Mouse (Mus musculus): ENCODE results near the gene Aspdh. TPM values are rescaled to one million over a fixed set of nuclear protein-coding genes. Genes with fewer than 3 reads are reported as not detected.

Aspdh gene
- total RNA-seq, 2 experiments from 2014 or later, result 0.79 to 0.93 TPM

DNA sequence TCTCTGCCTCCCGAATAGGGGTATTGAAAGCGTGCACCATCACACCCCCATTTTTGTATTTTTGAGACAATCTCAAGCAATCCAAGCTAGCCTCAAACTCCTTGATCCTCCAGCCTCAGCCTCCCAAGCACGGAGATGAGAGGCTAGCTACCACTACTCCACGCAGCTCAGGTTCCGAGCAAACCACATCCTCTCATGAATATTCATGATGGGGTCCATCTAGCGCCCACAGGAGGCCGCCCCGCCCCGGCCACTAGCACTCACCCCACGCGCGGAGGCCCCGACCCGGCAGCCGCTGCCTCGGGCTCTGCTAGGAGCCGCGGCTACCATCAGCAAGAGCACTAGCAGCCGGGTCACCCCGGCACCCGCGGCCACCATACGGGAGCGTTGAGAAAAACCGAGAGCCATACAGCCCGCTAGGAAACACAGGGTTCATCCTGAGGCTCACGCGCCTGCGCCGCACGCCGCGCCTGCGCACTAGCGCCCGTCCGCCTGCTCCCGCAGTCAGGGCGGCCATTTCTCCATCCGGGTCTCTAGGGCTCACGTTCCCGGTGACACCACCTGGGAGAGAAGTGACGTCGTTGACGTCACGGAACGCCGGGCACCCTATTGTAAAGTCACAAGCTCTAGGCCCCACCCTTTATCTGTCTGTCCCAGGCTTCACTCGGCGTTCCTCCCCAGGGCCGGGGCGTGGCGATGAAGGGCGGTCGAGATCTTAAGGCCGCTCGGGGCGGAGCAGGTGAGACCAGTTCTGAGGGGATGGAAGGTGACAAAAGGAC is 31.0 kb downstream of the Aspdh start, which contains the start of the genes Emc10 and Fam71e1:
Gene Emc10 (minus strand): TSS at position 538 of the 779 bp plus-strand sequence.
Gene Fam71e1 (plus strand): TSS at position 590 of the 779 bp plus-strand sequence.
- DNase-seq, result peak; percentile 98
- intact Hi-C loops (cut with DNase I), result no loop called here

DNA sequence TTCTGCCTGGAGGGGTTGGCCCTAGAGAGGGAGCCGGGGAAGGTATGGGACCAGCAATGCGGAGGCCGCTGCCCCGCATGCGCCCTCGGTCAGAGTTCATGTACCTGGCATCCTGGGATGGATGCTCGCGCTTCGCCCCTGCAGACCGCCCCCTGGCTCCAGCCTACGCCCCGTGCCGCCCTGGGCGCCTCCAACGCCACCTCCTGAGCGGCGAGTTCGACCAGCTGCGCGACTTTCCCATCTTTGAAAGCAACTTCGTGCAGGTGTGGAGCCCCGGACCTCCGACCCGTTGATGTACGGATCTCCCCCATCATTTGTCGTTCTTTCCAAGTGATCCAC is 31.5 kb downstream of the Aspdh start:
- DNase-seq, result no peak
- intact Hi-C loops (cut with DNase I), result no loop called here

DNA sequence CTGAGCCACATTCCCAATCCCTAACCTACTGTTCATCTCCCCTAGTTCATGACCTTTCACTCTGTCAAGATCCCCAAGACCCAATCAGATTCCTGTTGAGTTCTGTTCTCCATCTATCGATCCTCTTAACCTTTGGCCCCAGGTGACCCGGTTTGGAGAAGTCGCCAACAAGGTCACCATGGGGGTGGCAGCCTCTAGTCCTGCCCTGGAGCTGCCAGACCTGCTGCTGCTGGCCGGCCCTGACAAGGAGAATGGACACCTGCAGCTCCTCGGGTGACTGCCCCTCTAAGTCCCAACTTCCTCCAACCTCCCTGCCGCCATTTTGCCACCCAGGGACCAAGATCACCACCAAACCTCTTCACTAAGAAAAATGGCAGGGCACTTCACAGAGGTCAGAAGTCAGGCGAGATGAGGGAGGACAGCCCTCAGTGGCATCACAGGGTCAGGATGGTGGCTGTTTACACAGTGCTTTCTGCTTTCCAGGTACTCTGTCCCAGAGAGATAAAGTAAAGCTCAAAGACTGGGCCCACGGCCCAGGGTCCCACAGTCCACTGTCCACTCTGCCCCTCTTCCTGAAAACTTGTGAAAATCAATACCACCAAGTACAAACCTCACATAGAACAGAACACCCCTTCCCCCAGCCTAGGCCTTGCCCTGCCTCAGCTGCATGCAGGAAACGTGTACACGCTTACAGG is 32.3 kb downstream of the Aspdh start:
- intact Hi-C loops (cut with DNase I), result no loop called here
- no peak for DNase-seq

DNA sequence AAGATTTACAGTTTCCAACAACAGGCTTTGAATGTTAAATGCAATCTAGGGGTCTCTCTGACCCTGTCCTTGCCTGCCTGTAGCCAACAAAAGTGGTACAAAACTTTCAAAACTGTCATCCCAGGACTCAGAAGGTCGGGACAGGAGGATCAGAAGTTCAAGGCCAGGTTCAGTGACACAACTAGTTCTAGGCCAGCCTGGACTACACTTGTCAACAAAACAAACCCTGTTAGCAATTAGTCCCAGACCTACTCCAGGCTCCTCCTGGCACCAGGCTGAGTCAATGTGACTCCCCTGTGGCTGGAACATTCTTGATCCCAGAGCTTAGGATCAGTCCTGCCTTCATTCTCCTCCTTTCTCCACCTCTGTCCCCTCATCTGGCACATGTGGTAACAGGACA is 33.7 kb downstream of the Aspdh start:
- DNase-seq, result no peak
- intact Hi-C loops (cut with DNase I), result no loop called here

DNA sequence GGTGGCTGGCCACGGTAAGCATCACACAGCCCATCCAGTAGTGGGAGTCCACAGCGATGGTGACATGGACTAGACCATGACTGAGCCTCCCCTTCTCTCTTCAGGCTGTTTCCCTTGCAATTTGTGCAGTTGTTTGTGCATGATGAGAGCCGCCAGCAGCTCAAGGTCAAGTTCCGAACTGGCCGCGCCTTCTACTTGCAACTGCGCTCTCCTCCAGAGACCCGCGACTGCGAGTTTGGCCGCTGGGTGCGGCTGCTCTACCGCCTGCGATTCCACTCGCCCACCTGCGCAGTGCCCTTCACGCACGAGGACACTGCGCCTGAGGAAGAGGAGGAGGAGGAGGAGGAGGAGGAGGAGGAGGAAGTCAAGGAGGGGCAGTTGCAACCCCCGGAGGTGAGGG is 34.9 kb downstream of the Aspdh start:
- DNase-seq, result no peak
- intact Hi-C loops (cut with DNase I), result no loop called here

DNA sequence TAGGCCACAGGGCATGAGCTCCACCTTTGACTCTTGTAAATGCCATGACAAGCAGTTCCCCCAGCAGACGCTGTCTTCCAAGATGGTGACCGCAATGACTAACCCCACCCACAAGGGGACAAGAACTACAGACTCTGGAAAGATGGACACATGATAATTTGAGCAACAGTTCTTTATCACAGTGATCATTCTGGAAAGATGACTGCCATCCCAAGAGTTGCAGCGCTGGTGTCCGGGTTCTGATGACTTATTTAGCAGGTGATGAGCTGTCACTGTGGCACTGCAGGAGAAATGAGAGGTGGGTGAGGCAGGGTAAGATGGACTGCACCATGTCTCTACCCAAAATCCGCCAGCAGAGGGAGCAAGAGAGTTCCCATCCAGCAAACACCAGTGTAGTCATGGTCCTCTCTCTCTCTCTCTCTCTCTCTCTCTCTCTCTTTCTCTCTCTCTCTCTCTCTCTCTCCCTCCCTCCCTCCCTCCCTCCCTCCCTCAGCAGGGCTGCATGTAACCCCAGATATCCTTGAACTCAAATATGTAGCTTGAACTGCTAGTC is 36.4 kb downstream of the Aspdh start:
- intact Hi-C loops (cut with DNase I), result loop anchor here (1.0 kb wide), 2 partner anchors 47 to 60 kb away; partner anchors contain the start of gene Pold1
- peak; percentile 68 to 82 for DNase-seq

DNA sequence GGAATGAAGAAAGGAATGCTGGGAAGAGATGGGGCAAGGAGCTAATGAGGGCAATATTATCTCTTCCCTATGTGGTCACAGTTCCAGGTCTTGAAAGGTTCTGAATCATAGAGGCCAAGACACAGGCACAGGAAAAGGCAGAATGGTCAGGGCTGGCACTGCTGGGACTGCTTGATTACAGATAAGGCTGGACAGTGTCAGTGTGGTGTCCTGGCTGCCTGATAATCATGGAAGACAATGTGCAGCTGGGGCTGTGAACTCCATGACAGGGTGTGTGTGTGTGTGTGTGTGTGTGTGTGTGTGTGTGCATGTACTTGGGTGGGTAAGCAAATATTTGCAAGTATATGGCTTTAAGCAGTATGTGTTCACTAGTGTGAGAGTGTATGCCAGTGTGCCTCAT is 42.3 kb downstream of the Aspdh start:
- no peak for DNase-seq
- intact Hi-C loops (cut with DNase I), result no loop called here

Small RNA genes within 50 kb of the gene (microRNA-seq; reads per million reads assigned to microRNA genes)
- gene Mir7052, result 1.2 to 2.1 reads per million in 2 experiments

Other genes starting within 250 kb of the Aspdh start
- not detected for gene Klk1b5, start 249.4 kb upstream of the Aspdh start, total RNA-seq (2021)
- not detected for gene Klk1, start 240.0 kb upstream of the Aspdh start, total RNA-seq (2021)
- gene Gm36864, start 229.2 kb upstream of the Aspdh start, total RNA-seq (2021), result not detected
- gene 1700028J19Rik, start 218.7 kb upstream of the Aspdh start, total RNA-seq (2021), result under 1 TPM; 0.47 to 0.53 TPM
- 10 to 100 TPM; 34.9 to 42.1 TPM for gene 2410002F23Rik, start 218.7 kb upstream of the Aspdh start, total RNA-seq (2021)
- gene Acp4, start 208.0 kb upstream of the Aspdh start, total RNA-seq (2021), result not detected
- not detected for gene Gm15517, start 203.9 kb upstream of the Aspdh start, total RNA-seq (2021)
- gene Clec11a, start 158.5 kb upstream of the Aspdh start, total RNA-seq (2021), result 1 to 10 TPM; 1.1 TPM
- gene Shank1, start 155.1 kb upstream of the Aspdh start, total RNA-seq (2021), result 1 to 10 TPM; 1.4 TPM
- 1 to 10 TPM in 1 of 2 experiments, under 1 TPM in 1; 0.74 to 1.3 TPM for gene Syt3, start 81.3 kb upstream of the Aspdh start, total RNA-seq (2021)
- under 1 TPM in 1 of 2 experiments, not detected in 1; 0.40 TPM for gene 1700008O03Rik, start 79.6 kb upstream of the Aspdh start, total RNA-seq (2021)
- gene Lrrc4b, start 36.4 kb upstream of the Aspdh start, total RNA-seq (2021), result 10 to 100 TPM; 28.3 to 39.0 TPM
- gene Josd2, start 2.6 kb downstream of the Aspdh start, total RNA-seq (2021), result 10 to 100 TPM; 70.3 to 79.0 TPM
- 100 to 1,000 TPM; 101 to 102 TPM for gene Emc10, start 31.1 kb downstream of the Aspdh start, total RNA-seq (2021)
- gene Fam71e1, start 31.2 kb downstream of the Aspdh start, total RNA-seq (2021), result 1 to 10 TPM; 5.1 to 6.0 TPM
- 10 to 100 TPM; 16.3 to 22.2 TPM for gene Mybpc2, start 59.3 kb downstream of the Aspdh start, total RNA-seq (2021)
- gene Spib, start 66.7 kb downstream of the Aspdh start, total RNA-seq (2021), result 1 to 10 TPM; 1.1 to 1.3 TPM
- 10 to 100 TPM; 18.7 to 24.5 TPM for gene Pold1, start 83.5 kb downstream of the Aspdh start, total RNA-seq (2021)
- 10 to 100 TPM; 45.1 to 49.0 TPM for gene Nr1h2, start 88.6 kb downstream of the Aspdh start, total RNA-seq (2021)
- 1 to 10 TPM in 1 of 2 experiments, under 1 TPM in 1; 0.43 to 1.4 TPM for gene Napsa, start 107.0 kb downstream of the Aspdh start, total RNA-seq (2021)
- gene Kcnc3, start 125.3 kb downstream of the Aspdh start, total RNA-seq (2021), result under 1 TPM; 0.35 to 0.36 TPM
- gene Myh14, start 205.5 kb downstream of the Aspdh start, total RNA-seq (2021), result 10 to 100 TPM; 37.0 to 46.2 TPM
- not detected for gene Izumo2, start 243.4 kb downstream of the Aspdh start, total RNA-seq (2021)

All from heart, postnatal 10 days (tissue).